Mouse (Mus musculus): Measurements from ENCODE around the gene Pramel5. TPM values are rescaled to one million over a fixed set of nuclear protein-coding genes. Genes with fewer than 3 reads are reported as not detected.
"Not testable (repeated sequence)": the region's sequence is repeated elsewhere in the genome, so short reads cannot be mapped to it uniquely, and the experiment has no call there.

The Pramel5 gene
- total RNA-seq (2021), result not detected
- long read RNA-seq, experiment 1, result 0 reads
- long read RNA-seq, experiment 2, result 0 reads

GRCm38 (mm10) chr4:144280388-144280787 is at the start of gene Pramel5:
Gene Pramel5 (minus strand): TSS chr4:144280488.
- intact Hi-C loops (cut with DNase I); DNase-seq: not testable (repeated sequence)

GRCm38 (mm10) chr4:144329949-144330348 is 49.7 kb upstream of the Pramel5 start, which contains the start of gene Gm13128:
Gene Gm13128 (plus strand): TSS chr4:144330249.
- intact Hi-C loops (cut with DNase I); DNase-seq: not testable (repeated sequence)

GRCm38 (mm10) chr4:144312666-144313460 is 32.6 kb upstream of the Pramel5 start:
- intact Hi-C loops (cut with DNase I); DNase-seq: not testable (repeated sequence)

- not testable (repeated sequence) for DNase-seq
- intact Hi-C loops (cut with DNase I), result loop anchor here (10.0 kb wide), 1 partner anchor 255 kb away; no protein-coding TSS in a partner anchor
Measured at GRCm38 (mm10) chr4:144299414-144299813, 19.1 kb upstream of the Pramel5 start.

- intact Hi-C loops (cut with DNase I); DNase-seq: not testable (repeated sequence)
Measured at GRCm38 (mm10) chr4:144254768-144255167, 25.5 kb downstream of the Pramel5 start.

Other genes with a start within 250 kb of the Pramel5 start
- not detected for gene Pramel4, start 221.4 kb downstream of the Pramel5 start, total RNA-seq (2021)
- gene Gm13102, start 174.0 kb downstream of the Pramel5 start, total RNA-seq (2021), result not detected
- gene Oog3, start 117.8 kb downstream of the Pramel5 start, total RNA-seq (2021), result not detected
- not detected for gene Oog2, start 89.8 kb downstream of the Pramel5 start, total RNA-seq (2021)
- not detected for gene C87977, start 67.2 kb downstream of the Pramel5 start, total RNA-seq (2021)
- gene Gm13128, start 49.8 kb upstream of the Pramel5 start, total RNA-seq (2021), result not detected
- gene Gm13119, start 77.5 kb upstream of the Pramel5 start, total RNA-seq (2021), result not detected
- gene Pramef20, start 97.4 kb upstream of the Pramel5 start, total RNA-seq (2021), result not detected
- not detected for gene Pramef12, start 128.0 kb upstream of the Pramel5 start, total RNA-seq (2021)
- gene 1700012P22Rik, start 158.3 kb upstream of the Pramel5 start, total RNA-seq (2021), result not detected
- not detected for gene Gm9944, start 172.8 kb upstream of the Pramel5 start, total RNA-seq (2021)
- not detected for gene Aadacl3, start 183.3 kb upstream of the Pramel5 start, total RNA-seq (2021)
- gene 9430007A20Rik, start 239.3 kb upstream of the Pramel5 start, total RNA-seq (2021), result not detected

All from heart, postnatal 14 days (tissue).